Mouse (Mus musculus) monocyte, adult 2 months (primary cell): ENCODE measurements around the gene L3hypdh.

Source experiments
- DNase-seq, 2 experiments: peaks; one replicate each; pipeline ENCODE4 v3.0.0; 2022; ENCODE audit warnings: low spot score in 2 of 2, low read depth in 1 of 2

The L3hypdh gene

DNA sequence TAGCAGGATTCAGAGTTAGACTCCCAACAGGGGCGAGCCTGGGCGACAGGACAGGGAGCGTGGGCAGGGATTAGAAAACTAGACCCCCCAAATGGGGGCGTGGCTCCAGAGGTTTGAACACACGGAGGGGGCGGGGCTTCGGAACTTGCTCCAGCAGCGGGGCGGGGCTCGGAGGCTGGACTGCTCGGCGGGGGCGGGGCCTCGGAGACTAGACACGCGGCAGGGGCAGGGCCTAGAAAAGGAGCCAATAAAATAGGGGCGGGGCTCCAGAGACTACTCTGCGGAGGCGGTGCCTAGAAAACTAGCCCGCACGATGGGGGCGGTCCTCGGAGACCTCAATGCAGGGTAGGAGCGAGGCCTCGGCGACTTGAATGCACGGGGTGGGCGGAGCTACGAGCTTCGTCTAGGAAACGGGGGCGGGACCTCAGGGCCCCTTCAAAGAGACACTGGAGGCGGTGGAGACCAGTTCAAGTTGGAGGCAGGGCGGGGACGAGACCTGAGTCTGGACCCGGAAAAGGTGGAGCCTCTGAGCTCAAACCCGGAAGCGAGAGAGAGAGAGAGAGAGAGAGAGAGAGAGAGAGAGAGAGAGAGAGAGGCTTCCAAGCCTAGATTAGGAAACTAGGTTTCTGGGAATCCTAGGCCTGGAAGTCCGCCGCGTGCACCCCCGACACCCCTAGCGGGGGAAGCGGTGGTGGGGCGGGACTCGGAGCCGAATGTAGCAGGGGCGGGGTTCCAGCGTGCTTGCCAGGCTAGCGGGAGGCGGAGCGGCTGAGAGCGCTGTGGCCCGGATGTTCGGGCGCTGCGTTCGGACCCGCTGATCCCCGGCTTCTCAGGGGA, at the start of gene L3hypdh, which contains the start of gene Jkamp:
TSS of gene L3hypdh (minus strand) at position 111 of the 837 bp plus-strand sequence.
TSS of gene Jkamp (plus strand) at position 261 of the 837 bp plus-strand sequence.
- DNase-seq, result peak; percentile 98 to 99

DNA sequence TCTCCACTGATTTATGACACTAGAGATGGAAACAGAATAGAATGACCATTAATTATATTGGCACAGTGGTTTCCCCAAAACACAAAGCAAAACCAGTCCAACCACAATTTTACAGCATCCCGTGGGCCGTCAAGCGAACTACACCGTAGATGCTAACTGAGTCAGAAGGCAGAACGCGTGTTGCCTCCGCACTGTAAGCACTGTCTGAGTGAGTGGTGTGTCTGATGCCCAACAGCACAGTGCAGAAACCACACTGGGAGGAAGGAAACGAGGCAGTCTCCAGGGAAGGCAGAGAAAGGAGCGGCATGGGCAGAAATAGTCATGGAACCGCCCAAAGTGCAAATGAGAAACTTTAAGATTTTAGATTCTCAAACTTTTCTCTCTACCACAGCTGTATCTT, 44.0 kb upstream of the L3hypdh start:
- no peak for DNase-seq

DNA sequence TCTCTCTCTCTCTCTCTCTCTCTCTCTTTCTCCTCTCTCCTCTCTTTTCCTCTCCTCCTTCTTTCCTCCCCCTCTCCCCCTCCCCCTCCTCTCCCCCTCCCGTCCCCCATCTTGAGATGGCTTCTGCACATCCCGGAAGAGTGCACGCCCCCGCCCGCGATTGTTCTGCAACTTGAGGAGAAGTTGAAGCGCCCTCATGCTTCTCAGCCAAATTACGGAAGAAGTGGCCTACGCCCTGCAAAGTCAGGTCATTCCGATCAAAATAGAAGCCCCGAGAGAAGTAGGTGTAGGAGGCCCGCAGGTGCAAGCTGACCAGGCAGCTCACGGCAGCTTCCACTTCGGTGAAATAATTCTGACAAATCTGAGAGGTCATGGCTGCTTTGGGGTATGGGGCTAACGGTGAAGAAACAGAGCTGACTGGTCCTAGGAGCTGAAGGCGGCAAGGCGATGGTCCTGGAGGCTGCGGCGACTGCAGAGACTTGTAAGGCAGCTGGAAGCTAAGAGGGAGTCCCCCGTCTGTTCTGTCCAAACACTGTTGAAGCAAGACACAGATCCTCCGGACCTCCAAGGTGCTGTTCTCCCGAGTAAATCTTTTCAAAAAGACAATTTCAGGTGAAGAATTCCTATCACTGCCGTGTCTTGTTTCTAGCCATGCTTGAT, 30.6 kb upstream of the L3hypdh start:
- no peak for DNase-seq

DNA sequence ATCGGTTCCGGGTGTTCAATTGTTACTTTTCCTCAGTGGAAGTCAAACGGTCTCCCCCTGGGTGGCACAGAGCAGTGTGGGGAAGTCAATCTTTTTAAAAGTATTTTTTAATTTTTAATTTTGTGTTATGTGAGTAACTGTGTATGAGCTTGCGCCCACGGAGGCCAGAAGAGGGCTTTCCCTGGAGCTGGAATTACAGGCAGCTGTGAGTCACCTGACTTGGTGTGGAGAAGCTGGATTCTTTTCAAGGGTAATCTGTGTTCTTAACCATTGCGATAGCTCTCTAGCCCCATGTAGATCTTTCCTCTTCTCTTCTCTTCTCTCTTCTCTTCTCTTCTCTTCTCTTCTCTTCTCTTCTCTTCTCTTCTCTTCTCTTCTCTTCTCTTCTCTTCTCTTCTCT, 29.9 kb upstream of the L3hypdh start:
- DNase-seq, result no peak

DNA sequence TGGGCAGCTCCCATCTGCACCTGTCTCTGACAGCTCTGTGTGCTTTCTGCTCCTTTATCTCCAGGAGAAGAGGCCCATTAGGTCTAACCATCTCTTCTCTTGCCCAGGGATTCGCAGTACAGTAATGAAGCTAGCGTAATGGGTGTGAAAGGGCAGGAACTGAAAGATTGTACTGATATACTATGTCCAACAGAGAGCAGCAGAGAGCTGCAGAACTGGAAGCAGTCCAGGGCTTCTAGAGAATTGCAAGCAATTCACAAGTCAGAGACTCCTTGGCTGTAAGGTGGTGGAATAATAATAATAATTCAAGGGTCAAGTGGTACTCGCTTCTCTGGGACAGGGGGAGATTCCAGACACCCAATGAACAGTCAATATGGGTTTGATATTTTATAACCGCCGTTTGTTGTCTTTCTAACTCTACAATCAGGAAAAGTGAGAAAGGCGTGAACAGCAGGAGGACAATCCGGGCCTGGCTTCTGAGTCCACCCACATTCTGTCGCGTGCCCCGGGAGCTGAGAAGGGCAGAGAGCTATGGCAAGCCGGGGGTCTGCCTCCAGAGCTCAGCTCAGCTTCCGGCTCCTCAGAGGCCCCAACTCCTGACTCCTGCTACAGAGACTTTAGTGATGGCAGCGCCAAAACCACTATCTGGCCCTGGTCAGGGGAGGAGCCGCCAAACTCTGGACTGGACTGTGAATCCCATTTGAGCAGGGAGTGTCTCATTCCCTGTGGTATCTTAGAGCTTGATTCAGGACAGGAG, 19.5 kb upstream of the L3hypdh start:
- DNase-seq, result no peak

DNA sequence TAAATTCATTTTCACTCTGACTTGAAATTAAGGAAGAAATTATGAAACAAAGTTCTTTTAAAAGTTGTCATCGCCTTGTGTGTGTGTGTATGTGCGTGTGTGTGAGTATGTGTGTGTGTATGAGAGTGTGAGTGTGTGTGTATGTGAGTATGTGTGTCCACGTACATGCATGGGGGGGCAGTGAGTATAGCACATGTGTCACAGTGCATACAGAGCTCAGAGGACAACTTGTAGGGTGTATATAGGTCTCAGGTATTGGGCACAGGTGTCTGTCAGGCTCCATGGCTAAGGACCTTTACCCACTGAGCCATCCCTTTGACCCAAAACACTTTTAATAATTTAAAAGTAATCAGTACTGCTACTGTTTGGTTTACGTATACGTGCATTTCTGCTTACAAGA, 18.8 kb upstream of the L3hypdh start:
- DNase-seq, result no peak

DNA sequence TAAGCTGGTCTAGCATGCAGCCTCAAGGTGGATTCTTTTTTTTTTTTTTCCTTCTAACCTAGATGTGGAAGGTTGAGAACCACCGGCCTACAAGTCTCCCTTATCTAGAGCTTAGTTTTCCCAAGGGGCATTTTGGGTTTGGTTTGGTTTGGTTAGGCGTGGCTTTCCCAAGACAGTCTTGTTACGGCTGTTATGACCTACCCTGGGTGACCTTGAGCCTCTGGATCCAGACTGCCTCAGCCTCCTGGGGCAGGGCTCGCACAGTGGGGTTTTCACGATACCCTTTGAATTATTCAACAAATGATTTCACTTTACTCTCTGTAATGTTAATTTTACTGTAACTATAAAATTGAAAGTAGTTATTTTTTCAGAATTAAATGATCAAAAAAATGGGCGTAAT, 17.5 kb upstream of the L3hypdh start:
- no peak for DNase-seq

DNA sequence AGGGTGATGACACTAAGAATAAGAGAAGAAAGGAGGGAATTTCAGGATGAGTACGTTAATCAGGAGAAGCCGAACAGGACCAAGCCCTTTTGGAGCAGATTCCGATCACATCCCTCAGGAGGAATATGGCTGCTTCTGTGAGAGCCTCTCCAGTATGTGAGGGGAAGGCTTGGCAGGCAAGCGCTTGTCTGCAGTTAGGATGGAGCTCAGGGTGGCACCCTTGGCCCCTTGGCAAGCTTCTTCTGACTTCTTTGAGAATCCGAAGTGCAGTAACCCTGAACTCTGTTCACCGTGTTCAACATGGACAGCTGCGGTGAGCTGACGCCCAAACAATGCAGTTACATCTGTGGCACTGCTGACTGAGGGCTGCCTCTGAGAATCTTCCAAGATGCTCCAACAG, 11.7 kb upstream of the L3hypdh start:
- no peak for DNase-seq

DNA sequence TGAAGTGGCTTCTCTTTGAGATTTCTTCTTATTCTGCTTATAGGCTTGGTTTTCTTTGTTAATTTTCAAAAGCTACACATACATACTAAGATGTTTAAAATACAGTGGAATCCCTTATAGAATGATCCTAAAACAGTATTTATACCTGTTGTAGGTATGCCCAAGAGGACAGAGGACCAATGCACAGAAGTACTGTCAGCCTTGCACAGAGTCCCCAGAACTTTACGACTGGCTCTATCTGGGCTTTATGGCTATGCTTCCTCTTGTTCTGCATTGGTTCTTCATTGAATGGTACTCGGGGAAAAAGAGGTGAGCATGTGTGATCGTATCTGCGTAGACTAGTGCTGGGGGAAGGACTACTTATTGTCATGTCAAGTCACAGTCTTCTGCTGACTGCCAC, 4.6 kb upstream of the L3hypdh start:
- no peak for DNase-seq

DNA sequence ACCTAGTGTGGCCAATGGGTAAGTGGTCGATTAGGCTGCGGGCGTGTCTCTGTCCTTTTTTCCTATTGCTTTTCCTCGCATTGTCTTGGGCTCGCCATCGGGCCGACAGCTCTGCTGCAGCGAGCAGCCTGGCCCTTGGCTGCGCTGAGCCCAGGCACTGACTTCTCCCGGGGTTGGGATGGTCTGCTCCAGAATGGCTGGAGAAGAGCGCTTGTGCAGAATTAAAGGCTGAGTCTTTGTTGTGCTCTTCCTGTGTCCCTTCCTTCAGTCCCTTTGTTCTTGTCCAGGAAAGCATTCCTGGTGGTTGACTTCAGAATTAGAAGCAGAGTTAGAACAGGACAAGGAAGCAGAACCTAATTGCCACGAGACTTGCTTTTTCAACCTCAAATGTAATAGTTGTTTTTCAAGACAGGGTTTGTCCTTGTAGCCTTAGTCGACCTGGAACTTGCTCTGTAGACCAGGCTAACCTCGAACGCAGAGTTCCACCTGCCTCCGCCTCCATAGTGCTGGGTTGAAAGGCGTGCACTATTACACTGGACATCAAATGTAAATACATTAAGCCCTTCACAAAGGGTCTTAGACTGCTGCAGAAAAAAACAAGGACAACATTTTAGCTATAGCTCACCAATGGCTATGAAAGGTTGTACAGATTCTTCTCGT, 1.1 kb upstream of the L3hypdh start:
- DNase-seq, result no peak

DNA sequence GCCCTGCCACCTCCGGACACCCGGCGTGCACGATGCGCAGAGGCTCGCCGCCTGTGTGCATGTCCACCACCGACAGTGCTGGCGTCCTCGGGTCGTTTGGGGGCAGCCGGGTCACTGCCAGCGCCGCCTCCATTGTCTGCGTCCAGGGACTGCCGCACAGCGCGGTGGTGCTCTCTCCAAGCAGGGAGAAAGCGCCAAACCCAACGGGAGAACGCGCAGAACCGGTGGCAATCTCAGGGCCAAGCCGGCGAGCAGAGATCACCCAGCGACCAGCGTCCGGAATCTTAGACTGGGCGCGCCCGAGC, 263 bp downstream of the L3hypdh start:
- DNase-seq, result no peak

DNA sequence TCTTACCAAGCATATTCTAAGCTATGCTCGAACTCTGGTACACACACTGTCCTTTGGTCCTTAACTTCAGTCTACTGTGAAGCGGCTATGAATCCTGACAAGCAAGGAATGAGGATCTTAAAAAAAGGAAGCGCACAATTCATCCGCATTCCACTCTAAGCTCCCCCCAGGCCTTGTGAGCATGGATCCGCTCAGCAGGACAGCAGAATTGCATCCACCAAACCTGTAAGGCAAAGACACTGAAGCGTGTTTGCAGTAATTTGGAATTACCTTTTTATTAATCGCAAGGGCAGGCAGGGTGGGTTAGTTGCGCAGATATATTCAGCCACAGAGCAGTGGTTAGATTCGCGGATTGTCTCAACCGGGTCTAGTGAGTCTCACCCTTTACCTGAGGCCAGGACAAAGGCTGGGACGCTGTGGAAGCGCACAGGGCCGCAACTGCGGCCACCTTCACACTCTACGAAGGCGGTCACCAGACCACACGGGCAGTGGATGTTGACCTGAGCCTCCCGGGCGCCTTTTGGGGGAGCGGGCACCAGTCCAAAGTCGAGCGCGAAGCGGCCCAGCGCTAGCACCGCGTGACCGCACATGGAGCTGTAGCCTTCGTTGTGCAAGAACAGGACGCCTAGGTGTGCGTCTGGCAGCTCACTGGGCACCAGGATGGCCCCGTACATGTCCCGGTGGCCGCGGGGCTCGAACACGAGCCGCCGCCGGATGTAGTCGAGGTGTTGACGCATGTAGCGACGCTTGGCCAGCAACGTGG, 797 bp downstream of the L3hypdh start:
- no peak for DNase-seq

DNA sequence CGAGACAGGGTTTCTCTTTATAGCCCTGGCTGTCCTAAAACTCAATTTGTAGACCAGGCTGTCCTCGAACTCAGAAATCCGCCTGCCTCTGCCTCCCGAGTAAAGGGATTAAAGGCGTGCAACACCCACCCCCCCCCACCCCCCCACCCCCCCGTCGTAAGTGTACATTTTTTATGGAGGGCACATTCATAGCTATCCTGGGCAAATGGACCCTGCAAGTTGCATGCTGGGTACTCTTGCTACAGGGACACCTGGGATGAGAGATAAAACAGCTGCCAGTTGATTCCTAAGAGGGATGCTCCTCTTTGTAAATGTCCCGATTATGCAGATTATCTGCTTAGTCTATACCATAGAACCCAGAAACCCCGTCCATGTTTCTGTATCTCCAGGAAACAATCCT, 2.0 kb downstream of the L3hypdh start:
- DNase-seq, result no peak

DNA sequence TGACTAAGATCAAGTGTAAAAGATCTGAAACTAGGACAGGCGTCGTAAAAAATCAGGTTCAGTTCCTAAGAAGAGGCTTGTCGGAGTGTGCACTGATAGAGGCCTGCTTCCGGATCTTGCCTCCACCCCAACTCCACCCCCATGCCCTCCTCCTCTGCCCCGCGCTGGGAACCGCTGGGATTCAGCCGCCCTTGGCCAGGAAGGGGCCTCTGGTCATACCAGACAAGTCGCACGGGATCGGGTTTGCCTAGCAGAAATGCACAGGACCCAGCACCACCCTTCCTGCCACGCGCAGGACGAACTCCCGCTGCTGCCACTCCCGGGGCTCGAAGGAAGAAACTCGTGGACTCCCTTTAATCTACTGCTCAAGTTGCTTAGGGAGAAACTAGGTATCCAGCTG, 2.9 kb downstream of the L3hypdh start:
- no peak for DNase-seq

DNA sequence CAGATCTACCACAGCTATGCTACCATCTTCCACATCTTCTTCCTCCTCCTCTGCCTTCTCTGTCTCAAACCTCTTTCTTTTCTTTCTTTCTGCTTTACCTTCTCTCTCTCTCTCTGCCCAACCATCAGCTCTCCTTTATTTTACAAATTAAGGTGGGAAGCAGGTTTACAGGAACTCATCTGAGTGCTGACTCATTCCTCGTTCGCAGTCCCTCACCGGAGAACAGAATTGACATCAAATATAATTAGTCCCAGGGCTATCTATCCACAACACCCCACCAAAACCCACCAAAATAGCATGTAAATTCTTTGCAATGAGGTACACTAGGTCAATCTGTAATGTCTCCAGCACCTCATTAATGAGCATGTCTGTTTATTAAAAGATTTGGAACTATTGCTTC, 3.3 kb downstream of the L3hypdh start:
- no peak for DNase-seq

DNA sequence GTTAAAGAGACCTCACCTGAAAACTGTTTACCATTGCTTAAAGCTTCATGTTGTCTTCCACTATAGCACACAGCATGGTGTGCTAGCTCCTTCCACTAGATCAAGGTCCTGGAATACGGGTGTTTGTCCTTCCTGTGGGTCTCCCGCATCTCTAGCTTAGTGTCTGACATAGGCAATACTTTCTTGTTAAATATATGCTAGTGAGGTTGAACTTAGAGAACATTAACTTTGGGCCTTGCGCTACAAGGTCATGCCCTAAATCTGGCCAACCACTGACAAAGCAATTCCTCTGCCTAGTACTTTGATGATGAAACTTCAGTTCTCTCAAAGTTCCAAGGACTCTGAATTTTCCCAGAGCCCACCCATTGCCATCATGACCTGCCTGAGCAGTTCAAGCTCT, 7.0 kb downstream of the L3hypdh start:
- no peak for DNase-seq

DNA sequence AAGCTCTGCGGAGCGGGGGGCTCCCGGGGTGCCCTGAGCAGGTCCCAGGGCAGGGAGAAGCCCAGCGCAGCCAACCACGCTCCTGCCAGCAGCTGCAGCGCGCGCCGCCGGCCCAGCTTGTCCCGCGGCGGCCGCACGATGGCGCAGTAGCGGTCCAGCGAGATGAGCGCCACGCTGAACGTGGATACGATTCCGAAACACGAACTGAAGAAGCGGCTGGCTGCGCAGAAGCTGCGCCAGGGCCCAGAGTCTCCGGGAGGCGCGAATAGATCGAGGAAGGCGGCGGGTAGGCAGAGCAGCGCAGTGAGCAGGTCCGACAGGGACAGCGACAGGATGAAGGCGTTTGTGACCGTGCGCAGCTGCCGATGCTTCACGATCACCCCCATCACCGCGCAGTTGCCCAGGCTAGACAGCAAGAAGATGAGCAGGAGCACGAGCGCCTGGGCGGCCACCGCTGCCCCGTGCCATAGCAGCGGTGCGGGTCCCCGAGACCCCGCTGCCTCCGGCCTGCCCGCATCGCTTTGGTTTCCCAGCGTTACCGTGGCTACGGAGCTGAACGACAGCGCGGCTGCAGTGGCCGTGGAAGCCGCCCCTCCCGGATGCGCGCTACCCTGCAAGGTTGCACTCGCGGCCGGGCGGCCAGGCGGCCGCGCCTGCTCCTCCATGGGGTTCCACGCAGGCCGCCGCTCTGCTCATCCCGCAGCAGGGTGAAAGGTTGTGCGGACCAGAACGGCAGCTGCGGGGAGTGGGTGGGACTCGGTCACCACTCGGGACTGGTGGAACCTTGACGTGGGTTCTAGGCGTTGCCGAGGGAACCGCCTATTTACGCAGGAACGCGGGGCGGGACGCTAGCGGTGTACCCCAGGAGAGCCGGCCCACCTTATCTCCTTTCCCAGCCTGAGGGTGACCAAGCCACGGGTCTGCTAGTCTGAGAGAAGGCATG, 14.6 kb downstream of the L3hypdh start, which contains the start of gene Gpr135:
TSS of gene Gpr135 (minus strand) at position 799 of the 943 bp plus-strand sequence.
- DNase-seq, result peak; percentile 40 to 74

DNA sequence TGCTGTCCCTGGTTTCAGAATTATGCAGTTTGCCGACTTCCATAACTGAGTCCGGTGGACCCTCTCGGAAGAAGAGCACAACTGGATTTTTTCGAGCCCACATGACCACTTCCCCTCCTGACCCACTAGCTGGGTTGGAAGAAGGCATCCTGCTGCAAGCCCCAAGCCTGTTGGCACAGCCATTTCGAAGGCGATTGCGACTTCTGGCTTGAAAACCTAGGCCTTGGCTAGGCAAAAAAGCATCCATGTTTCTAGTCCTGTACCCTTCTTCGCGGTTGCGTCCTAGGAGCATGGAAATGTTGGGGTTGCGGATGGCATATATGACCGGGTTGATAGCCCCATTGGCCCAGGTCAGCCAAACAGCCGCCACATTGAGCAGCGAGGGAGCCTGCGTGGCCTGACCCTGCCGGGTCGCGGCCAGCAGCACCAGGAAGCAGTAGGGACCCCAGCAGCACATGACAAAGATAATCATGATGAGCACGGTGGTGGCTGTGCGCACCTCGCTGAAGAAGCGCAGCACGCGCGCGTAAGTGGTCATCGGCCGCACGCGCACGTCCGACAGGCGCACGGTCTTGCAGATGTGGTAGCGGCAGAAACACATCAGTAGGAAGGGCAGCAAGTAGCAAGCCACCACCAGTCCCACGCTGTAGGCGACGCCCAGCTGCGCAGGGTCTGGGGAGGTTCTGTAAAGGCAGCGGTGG, 15.5 kb downstream of the L3hypdh start:
- no peak for DNase-seq

DNA sequence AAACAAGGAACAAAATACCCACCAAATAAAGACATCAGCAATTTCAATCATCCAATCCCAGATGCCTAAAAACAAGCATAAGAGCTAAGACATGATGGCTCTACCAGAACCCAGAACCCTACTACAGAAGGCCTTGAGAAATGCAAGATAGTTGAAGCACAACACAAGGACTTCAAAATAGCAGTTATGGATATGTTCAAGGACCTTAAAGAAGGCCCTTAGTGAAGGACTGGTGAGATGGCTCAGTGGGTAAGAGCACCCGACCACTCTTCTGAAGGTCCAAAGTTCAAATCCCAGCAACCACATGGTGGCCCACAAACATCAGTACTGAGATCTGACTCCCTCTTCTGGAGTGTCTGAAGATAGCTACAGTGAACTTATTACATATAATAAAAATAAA, 27.5 kb downstream of the L3hypdh start:
- no peak for DNase-seq
